Mouse (Mus musculus): ENCODE results near the gene Rtn3.

The Rtn3 gene

GRCm38 (mm10) chr19:7484076-7484475 lies 995 bp upstream of the Rtn3 start:
- no peak for DNase-seq

GRCm38 (mm10) chr19:7483512-7483882 lies 416 bp upstream of the Rtn3 start:
- peak; percentile 57 for DNase-seq

- DNase-seq = no peak
Observed at GRCm38 (mm10) chr19:7482266-7482598, 849 bp downstream of the Rtn3 start.

- peak; percentile 30 for DNase-seq
Observed at GRCm38 (mm10) chr19:7481541-7482265, 1.4 kb downstream of the Rtn3 start.

- DNase-seq = no peak
Observed at GRCm38 (mm10) chr19:7479751-7480248, 3.3 kb downstream of the Rtn3 start.

- DNase-seq = peak; percentile 54
Observed at GRCm38 (mm10) chr19:7470643-7471042, 12.4 kb downstream of the Rtn3 start.

GRCm38 (mm10) chr19:7467915-7468314 lies 15.2 kb downstream of the Rtn3 start:
- DNase-seq = peak; percentile 27

- DNase-seq = no peak
Observed at GRCm38 (mm10) chr19:7459370-7459769, 23.7 kb downstream of the Rtn3 start.

GRCm38 (mm10) chr19:7458901-7459300 lies 24.2 kb downstream of the Rtn3 start:
- DNase-seq = no peak

- peak; percentile 22 for DNase-seq
Observed at GRCm38 (mm10) chr19:7456803-7457202, 26.3 kb downstream of the Rtn3 start.

GRCm38 (mm10) chr19:7445596-7445995 lies 37.5 kb downstream of the Rtn3 start:
- DNase-seq = no peak

GRCm38 (mm10) chr19:7445105-7445504 lies 38.0 kb downstream of the Rtn3 start:
- DNase-seq = no peak

GRCm38 (mm10) chr19:7441493-7441892 lies 41.6 kb downstream of the Rtn3 start:
- peak; percentile 85 for DNase-seq

GRCm38 (mm10) chr19:7438295-7438694 lies 44.8 kb downstream of the Rtn3 start:
- no peak for DNase-seq

- DNase-seq = peak; percentile 94
Observed at GRCm38 (mm10) chr19:7436061-7436970, 46.8 kb downstream of the Rtn3 start.

GRCm38 (mm10) chr19:7434887-7435286 lies 48.2 kb downstream of the Rtn3 start:
- DNase-seq = no peak

GRCm38 (mm10) chr19:7425398-7425775 lies 57.7 kb downstream of the Rtn3 start:
- no peak for DNase-seq

- DNase-seq = no peak
Observed at GRCm38 (mm10) chr19:7424590-7425397, 58.3 kb downstream of the Rtn3 start.

- no peak for DNase-seq
Observed at GRCm38 (mm10) chr19:7424131-7424530, 59.0 kb downstream of the Rtn3 start.

- DNase-seq = no peak
Observed at GRCm38 (mm10) chr19:7423656-7424030, 59.4 kb downstream of the Rtn3 start.

- peak; percentile 89 for DNase-seq
Observed at GRCm38 (mm10) chr19:7423028-7423655, 59.9 kb downstream of the Rtn3 start.

- no peak for DNase-seq
Observed at GRCm38 (mm10) chr19:7422656-7423027, 60.4 kb downstream of the Rtn3 start.
